Mouse (Mus musculus) splenic B cell, adult 2 months (primary cell): Measurements from ENCODE around the gene H13.

ENCODE experiments used
- DNase-seq: peaks from one replicate; pipeline ENCODE4 v3.0.0-alpha.2; 2011; ENCODE audit warnings: low read depth, low spot score
- H3K27me3 ChIP-seq: 2 replicates; pipeline ENCODE4 v1.6.1; 2012; ENCODE audit warnings: mild to moderate bottlenecking, low read length, moderate library complexity, mixed read lengths; ENCODE audit not compliant: control insufficient read depth, poor library complexity, insufficient read depth, severe bottlenecking
- H3K36me3 ChIP-seq: 2 replicates; pipeline ENCODE4 v1.6.1; 2012; ENCODE audit warnings: mild to moderate bottlenecking, low read length, moderate library complexity, mixed read lengths; ENCODE audit not compliant: control insufficient read depth, poor library complexity, insufficient read depth, severe bottlenecking

Gene H13

DNA sequence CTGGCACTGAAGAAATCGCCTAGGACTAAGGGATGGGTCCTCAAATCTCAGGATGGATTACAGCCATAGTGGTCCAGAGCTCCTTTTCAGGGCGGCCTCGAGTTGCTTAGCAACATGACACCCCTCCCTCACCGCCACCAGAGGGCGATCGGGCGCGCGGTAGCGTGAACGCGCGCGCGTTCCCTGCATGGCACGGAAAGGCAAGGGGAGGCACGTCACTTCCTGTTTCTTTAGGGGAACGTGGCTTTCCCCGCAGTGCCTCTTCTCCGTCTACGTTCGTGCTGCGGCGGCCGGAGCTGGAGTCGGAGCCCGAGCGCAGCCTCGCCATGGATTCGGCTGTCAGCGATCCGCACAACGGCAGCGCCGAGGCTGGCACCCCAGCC, at the start of gene H13:
Gene H13, plus strand, starts transcription at position 206 of the 383 bp plus-strand sequence.
- no peaks in the 10 kb centered on the region for H3K36me3 ChIP-seq
- H3K27me3 ChIP-seq: no peaks in the 10 kb centered on the region
- peak; percentile 97 for DNase-seq

DNA sequence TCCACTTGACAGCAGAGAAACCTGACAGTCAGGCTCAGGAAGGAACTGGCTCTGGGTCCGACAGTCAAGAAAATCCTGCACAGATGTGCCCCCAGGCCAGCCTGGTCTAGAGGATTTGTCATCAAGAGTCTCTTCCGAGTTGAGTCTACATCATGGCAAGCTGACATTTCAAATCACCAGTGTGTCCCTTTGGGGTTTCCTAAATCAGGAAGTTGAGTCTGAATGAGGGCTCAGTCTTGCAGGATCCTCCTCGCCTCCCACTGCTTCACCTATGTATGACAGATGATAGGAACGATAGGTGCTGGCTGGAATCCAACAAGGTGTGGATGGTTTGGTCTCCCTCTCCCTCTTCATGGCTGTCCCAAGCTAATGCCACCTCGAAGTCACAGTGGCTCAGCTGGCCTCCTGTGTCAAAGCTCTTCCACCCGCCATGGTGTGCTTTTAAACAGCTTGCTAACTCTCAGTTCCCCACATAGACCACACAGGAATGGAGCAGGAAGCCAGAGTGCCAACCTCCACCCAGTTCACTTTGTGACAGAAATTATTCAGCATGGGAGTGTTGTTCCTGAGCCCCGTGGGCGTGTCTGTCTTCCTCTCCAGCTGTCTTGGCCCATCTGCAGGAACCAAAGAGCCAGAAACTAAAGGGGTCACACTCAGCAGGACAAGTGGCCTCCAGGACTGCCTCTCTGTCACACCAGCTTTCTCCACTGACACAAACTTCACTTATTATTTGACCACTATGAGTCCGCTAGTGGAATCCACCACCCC, 48.7 kb upstream of the H13 start:
- H3K27me3 ChIP-seq: no peaks in the 10 kb centered on the region
- H3K36me3 ChIP-seq: no peaks in the 10 kb centered on the region
- DNase-seq: no peak

DNA sequence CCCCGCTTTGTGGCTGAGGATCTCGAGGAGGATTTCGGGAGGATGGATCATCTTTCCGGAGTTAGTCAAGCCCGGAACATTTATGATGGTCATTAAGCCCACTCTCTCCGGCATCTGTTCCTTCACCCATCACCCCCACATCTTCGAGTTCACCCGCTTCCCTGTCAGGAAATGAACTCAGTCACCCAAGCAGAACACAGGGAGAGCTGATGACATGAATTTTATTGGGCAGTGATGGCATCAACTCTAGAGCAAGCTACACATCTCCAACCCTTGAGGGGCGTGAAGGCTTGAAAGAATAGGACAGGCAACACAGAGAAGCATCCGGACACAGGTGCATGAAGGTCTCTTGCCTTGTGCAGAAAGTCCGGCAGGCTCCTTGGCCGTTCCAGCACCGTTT, 47.1 kb upstream of the H13 start:
- no peaks in the 10 kb centered on the region for H3K36me3 ChIP-seq
- DNase-seq: no peak
- H3K27me3 ChIP-seq: no peaks in the 10 kb centered on the region

DNA sequence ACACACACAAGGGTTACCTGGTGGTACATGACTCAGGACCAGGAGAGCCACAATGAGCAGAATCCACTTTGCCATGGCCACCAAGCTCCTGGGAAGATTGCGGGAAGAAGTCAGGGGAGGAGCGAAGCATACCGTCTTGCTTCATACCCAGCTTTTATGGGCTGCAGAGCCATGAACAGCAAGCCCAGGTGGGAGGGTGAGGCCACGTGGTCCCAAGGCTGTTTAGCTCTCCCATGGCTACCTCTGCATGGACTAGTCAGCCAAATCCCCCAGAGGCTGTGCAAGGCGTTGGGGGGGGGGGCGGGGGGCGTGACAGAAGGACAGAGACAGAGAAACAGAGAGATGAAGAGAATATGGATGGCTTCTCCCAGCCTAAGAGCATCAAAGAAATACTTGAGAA, 46.3 kb upstream of the H13 start, which contains the start of gene Defb25:
Gene Defb25, minus strand, starts transcription at position 101 of the 400 bp plus-strand sequence.
- H3K36me3 ChIP-seq: no peaks in the 10 kb centered on the region
- H3K27me3 ChIP-seq: no peaks in the 10 kb centered on the region
- no peak for DNase-seq

DNA sequence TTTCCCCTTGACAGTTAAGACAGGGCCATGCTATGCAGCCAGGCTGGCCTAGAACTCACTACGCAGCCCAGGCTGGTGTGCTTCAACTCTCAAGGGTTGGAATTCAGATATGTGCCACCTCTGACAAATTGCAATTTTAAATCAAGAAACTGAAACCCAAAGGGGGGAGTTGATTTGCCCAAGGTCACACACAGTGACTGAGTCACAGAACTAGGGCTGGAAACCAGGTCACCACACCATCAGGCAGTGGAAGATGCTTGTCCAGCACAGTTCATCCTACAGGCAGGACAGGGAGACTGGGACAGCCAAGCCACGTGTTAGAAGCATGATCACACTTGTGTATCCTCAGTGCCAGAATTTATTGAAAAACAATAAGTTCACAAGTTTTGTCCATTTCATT, 44.7 kb upstream of the H13 start:
- no peaks in the 10 kb centered on the region; the same call in 1 of the 2 replicates for H3K27me3 ChIP-seq
- DNase-seq: no peak
- no peaks in the 10 kb centered on the region for H3K36me3 ChIP-seq

DNA sequence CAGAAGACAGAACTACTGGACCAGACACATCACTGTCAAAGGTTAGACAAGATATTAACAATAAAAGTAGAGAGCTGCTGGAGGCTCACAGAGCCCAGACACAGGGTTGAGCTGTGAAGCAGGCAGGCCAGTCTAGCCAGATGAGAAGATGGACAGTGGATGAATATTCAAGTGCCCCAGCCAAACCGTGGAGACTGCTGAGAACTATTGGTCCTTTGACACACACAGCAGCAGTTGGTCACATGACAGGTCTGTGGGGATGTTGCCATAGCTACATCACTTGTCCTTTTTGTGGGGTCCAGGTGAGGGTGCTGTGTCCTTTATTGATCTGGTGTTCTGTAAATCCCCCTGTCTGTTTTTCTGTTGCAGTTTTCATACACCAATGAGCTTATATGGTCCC, 44.0 kb upstream of the H13 start:
- DNase-seq: no peak

DNA sequence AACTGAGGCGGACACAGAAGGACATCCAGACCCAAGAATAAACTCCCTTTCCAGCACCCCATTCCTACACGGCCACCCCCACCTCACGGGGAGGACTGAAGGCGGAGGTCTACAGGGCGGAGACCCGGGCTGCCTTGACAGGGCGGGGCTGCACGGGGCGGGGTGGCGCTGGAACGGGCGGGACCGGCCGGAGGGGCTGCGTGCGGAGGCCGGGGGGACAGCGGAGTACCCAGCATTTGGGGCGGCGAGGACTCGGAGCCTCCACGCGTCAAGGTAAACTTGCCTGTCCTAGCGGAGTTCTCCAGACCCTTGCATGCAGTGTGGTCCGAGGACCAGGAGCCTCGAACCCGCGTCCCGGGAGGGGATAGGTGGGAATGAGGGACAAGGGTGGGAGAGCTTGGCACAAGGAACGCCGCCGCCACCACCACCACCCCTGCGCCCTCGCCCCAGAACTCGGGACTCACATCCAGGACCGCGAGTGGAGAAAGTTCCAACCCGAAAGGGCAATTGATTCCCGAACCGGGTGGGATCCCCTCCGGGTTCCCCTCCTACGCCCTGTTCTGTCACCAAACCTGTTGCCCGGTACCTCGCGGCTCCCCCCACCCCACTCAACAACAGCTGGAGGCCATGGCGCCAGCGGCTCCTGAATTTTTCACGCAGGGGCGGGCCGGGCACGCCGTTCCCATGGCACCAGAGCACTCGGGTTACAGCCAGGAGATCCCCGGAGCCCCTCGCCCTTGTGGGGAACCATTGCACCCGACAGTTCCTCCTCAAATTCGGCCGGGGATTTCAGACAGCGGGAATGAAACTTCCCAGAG, 42.3 kb upstream of the H13 start, which contains the start of gene Rem1:
Gene Rem1, plus strand, starts transcription at position 178 of the 818 bp plus-strand sequence.
- DNase-seq: no peak
- Histone ChIP-seq H3K27me3 (no peaks in the 10 kb centered on the region; the same call in 1 of the 2 replicates), H3K36me3 (no peaks in the 10 kb centered on the region)

More for the DNA sequence above, 44.0 kb upstream of the H13 start:
- Histone ChIP-seq H3K27me3 (no peaks in the 10 kb centered on the region; the same call in 1 of the 2 replicates), H3K36me3 (no peaks in the 10 kb centered on the region)

DNA sequence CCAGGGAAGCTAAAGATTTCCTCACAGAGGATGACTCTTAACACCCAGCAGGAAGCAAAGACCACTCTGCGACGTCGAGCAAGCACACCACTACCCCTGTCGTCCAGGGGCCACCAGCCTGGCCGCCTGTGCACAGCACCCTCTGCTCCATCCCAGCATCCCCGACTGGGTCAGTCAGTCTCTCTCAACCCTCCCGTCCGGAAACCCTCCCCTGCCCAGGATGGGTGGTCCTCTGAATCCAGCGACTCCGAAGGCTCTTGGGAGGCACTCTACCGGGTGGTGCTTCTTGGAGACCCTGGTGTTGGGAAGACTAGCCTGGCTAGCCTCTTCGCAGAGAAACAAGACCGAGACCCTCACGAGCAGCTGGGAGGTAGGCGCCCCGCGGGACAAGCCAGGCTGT, 41.2 kb upstream of the H13 start:
- DNase-seq: no peak
- no peaks in the 10 kb centered on the region; the same call in 1 of the 2 replicates for H3K27me3 ChIP-seq
- H3K36me3 ChIP-seq: no peaks in the 10 kb centered on the region

DNA sequence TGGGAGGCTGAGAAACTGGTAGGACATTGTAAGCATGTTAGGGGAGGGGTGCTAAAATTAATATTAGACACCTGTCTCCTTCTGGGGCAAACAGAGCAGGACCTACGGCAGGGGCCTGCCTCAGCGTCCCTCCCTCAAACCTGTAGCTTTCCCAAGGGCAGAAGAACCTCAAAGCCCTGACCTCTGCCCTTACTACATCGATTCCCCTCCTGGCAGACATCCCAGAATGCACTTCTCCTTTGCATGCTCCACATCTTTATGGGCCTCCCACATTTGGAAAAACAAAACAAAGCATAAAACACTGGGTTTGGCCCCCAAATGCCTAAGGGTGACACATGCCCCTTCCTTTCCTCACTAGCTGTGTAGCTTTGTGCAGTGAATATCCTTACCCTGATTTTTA, 40.0 kb upstream of the H13 start:
- no peak for DNase-seq
- Histone ChIP-seq H3K36me3 (no peaks in the 10 kb centered on the region), H3K27me3 (no peaks in the 10 kb centered on the region; the same call in 1 of the 2 replicates)

DNA sequence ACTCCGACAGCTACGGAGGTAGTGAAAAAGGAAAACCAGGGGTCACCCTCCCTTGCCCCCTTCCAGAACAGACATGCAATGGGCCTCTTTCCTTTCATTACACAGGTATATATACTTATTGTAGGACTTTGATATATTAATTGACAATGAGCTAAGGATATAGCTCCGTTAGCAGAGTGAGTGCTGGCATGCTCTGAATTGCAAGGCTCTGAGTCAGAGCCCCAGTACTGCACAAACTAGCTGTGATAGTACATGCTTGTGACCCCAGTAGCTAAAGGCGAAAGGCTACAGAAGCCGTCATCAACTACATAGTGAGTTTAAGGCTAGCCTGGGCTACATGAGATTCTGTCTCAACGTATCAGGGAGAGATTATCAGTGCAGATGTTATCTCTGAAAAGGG, 39.4 kb upstream of the H13 start:
- no peaks in the 10 kb centered on the region; the same call in 1 of the 2 replicates for H3K27me3 ChIP-seq
- H3K36me3 ChIP-seq: no peaks in the 10 kb centered on the region
- no peak for DNase-seq

DNA sequence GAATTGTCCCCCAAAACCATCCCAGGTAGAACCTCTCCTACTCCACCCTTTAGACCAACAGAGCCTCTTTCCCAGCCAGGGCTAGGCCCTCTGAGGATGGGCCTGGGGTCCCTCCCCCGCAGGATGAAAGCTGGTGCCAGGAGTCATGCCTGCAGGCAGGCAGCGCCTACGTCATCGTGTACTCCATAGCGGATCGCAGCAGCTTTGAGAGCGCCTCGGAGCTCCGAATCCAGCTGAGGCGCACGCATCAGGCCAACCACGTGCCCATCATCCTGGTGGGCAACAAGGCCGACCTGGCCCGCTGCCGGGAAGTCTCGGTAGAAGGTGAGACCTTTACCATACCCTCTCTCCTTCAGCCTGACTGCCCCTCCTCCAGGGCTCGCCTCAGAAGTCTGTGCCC, 35.9 kb upstream of the H13 start:
- no peaks in the 10 kb centered on the region for H3K36me3 ChIP-seq
- no peak for DNase-seq
- H3K27me3 ChIP-seq: no peaks in the 10 kb centered on the region; the same call in 1 of the 2 replicates

DNA sequence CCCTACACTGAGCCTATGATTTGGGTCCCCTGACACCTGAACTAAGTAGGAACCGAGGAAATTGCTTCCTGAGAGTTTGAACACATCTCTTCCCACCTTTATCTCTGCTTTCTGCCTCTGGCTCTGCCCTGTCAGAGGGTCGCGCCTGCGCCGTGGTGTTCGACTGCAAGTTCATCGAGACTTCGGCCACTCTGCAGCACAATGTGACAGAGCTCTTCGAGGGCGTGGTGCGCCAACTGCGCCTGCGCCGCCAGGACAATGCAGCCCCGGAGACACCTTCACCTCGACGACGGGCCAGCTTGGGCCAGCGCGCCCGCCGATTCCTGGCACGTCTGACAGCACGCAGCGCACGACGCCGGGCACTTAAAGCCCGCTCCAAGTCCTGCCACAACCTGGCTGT, 35.0 kb upstream of the H13 start:
- Histone ChIP-seq H3K27me3 (no peaks in the 10 kb centered on the region; the same call in 1 of the 2 replicates), H3K36me3 (no peaks in the 10 kb centered on the region)
- DNase-seq: no peak

DNA sequence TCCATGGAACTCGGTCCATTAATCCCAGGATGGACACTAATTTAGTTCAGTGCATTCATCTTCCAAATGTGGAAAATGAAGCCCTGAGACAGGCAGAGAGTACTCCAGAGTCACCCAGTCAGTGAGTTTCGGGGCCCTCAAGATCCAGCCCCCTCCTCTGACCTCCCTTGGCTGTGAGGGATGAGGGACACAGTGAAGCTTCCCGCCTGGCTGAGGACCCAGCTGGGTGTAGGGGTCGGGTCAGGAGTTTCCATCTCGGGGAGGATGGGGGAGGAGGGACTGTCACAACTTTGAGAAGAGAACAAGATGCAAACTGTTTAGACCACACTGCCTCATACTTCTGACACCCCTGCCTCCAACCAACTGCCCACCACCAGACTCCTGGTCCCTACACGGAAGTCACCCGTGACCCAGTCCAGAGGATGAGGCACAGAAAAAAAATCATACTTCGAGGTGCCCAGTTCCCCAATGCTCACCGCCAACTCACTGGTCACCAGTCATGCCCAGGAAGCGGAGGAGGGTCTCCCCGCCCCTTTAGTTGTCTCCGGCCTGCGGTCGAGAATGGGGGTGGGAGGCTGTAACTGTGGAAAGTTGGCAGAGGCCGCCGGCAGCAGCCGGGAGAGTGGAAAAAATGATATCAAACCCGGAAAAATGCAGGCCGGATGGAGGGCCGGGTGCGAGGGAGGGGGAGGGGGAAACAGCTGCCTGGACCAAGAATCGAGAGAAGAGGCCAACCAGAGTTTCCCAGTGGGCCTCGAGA, 32.8 kb upstream of the H13 start:
- no peaks in the 10 kb centered on the region for H3K27me3 ChIP-seq
- no peak for DNase-seq
- no peaks in the 10 kb centered on the region for H3K36me3 ChIP-seq

DNA sequence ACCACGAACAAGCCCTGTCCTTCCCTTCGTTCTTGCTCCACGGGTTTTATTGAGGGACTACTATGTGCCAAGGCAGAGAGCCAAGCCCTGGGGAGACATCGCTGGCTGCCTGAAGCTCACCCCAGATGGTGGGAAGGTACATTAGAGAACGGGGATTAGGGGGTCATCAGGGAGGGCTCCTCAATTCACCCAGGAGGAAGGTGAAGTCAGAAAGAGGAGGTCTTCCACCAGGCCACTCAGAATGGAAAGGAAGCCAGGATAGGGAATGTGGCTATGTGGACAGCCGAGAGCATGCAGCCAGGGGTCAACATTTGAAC, 32.3 kb upstream of the H13 start:
- no peak for DNase-seq
- no peaks in the 10 kb centered on the region for H3K36me3 ChIP-seq
- H3K27me3 ChIP-seq: no peaks in the 10 kb centered on the region

DNA sequence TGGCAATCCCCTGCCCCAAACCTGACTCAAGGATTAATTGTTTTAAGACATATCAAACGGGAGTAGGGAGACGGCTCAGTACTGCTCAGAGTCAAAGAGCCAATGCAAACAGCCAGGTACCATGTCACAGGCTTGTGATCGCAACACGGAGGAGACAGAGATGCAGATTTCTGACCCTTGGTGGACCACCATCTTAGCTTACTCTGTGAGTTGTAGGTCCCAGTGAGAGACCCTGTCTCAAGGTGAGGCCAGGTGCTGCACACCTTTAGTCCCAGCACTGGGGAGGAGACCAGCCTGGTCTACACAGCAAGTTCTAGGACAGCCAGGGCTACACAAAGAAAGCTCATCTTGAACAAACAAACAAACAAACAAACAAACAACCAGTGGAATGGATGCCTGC, 31.9 kb upstream of the H13 start:
- DNase-seq: no peak
- Histone ChIP-seq H3K36me3 (no peaks in the 10 kb centered on the region), H3K27me3 (no peaks in the 10 kb centered on the region)
